Comparison of ENCODE assay signal across 8 mouse cellular contexts in genomic region chr5:24623986-24624821, GRCm38 (mm10). TPM values are rescaled to one million over a fixed set of nuclear protein-coding genes. Genes with fewer than 3 reads are reported as not detected.
DNase-seq lines count a peak whose midpoint lies in the region; ATAC-seq and TF ChIP-seq lines count a peak whose summit lies in the region.

TSS of gene Smarcd3 (minus strand) at chr5:24624411.

- H3K27ac ChIP-seq in hindbrain, embryonic 15.5 days (replicated peaks), result peak within 1 kb of the TSS; percentile 73

- ATAC-seq in hindbrain, embryonic 15.5 days (ENCODE audit: low FRiP score, low read depth), result peak; percentile 90

- peak within 1 kb of the TSS; percentile 77 for H3K9ac ChIP-seq in hindbrain, embryonic 15.5 days

- peaks cover 2% of the 10 kb centered on the region; the same call in 1 of the 2 replicates for H3K4me1 ChIP-seq in lung, adult 2 months (ENCODE audit: control insufficient read depth, insufficient read depth, low read length)
- peaks cover 48% of the 10 kb centered on the region for H3K4me1 ChIP-seq in hindbrain, embryonic 15.5 days (replicated peaks)

- TF ChIP-seq CTCF in lung, adult 2 months (IDR thresholded peaks at IDR 0.05; ENCODE audit: insufficient read depth, low read length), result no peak

- H3ac ChIP-seq in myocyte (ENCODE audit: control insufficient read depth, insufficient read length), result no peak within 1 kb of the TSS

- H3K4me2 ChIP-seq in hindbrain, embryonic 15.5 days, result peak within 1 kb of the TSS; percentile 64
- H3K4me2 ChIP-seq in myocyte (ENCODE audit: low read depth), result peak within 1 kb of the TSS; percentile 42

- H3K79me2 ChIP-seq in myocyte (ENCODE audit: control insufficient read depth, insufficient read depth), result no peaks in the 10 kb centered on the region

- no peak for TF ChIP-seq POLR2A in lung, adult 2 months (IDR thresholded peaks at IDR 0.05; ENCODE audit: borderline replicate concordance, extremely low read depth, low read depth, low read length)
- no peak for TF ChIP-seq POLR2A in myocyte (IDR thresholded peaks at IDR 0.05; ENCODE audit: insufficient read length, low read depth)

- DNase-seq in lung, adult 2 months, result no peak
- no peak for DNase-seq in lung, postnatal 14 days
- peak; percentile 89 to 93 for DNase-seq in cerebellum, postnatal 36 days
- no peak for DNase-seq in gastrocnemius, adult 18-20 months (ENCODE audit: low spot score)
- peak; percentile 71 to 76 for DNase-seq in left cerebral cortex, postnatal 14 days (ENCODE audit: low spot score in 2 of 2)
- DNase-seq in spleen, adult 12 weeks (ENCODE audit: low spot score), result no peak

- H3K9me3 ChIP-seq in hindbrain, embryonic 15.5 days, result no peaks in the 10 kb centered on the region

- intact Hi-C loops in left cerebral cortex, postnatal 14 days (cut with DNase I), result no loop called here

- H3K36me3 ChIP-seq in hindbrain, embryonic 15.5 days, result no peaks in the 10 kb centered on the region
- H3K36me3 ChIP-seq in myocyte (ENCODE audit: control insufficient read depth, insufficient read depth), result no peaks in the 10 kb centered on the region

- WGBS in lung, adult 2 months, result 4% methylated on average over 37 of the region's 37 CpGs
- WGBS in hindbrain, embryonic 15.5 days, result 4% methylated on average over 28 of the region's 37 CpGs

- no peaks in the 10 kb centered on the region for H3K27me3 ChIP-seq in hindbrain, embryonic 15.5 days
- H3K27me3 ChIP-seq in myocyte (ENCODE audit: control insufficient read depth, insufficient read depth, insufficient read length), result peaks cover 16% of the 10 kb centered on the region

- no peak within 1 kb of the TSS for H3K4me3 ChIP-seq in lung, adult 2 months (replicated peaks; ENCODE audit: extremely low read depth, low read depth, low read length)
- peak within 1 kb of the TSS; percentile 66 for H3K4me3 ChIP-seq in hindbrain, embryonic 15.5 days
- no peak within 1 kb of the TSS for H3K4me3 ChIP-seq in myocyte

TF ChIP-seq in myocyte, 11 proteins besides CTCF, POLR2A, EP300 and RAD21:
- TF ChIP-seq MAX (IDR thresholded peaks at IDR 0.05; ENCODE audit: low read depth), result no peak
- TF ChIP-seq POLR2AphosphoS2 (IDR thresholded peaks at IDR 0.05; ENCODE audit: insufficient read length, low read depth), result no peak
- TF ChIP-seq TCF12 (IDR thresholded peaks at IDR 0.05; ENCODE audit: insufficient read depth, poor library complexity, severe bottlenecking), result no peak
- no peak for TF ChIP-seq USF1 (IDR thresholded peaks at IDR 0.05; ENCODE audit: low read depth)
- TF ChIP-seq TCF3 (IDR thresholded peaks at IDR 0.05; ENCODE audit: insufficient read length, low read depth), result no peak
- TF ChIP-seq REST (IDR thresholded peaks at IDR 0.05; ENCODE audit: insufficient read depth, insufficient read length), result no peak
- no peak for TF ChIP-seq MYOD1 (IDR thresholded peaks at IDR 0.05; ENCODE audit: control insufficient read depth in 1 of 3, insufficient read length in 2 of 3, low read depth in 2 of 3)

RNA-seq across cellular contexts. Expression of gene Smarcd3, which starts in this region (rescaled TPM):
- polyA plus RNA-seq in lung, adult 2 months (2012; rRNA removed), result 21.3 and 22.2 TPM in 2 replicates
- 100 to 1,000 TPM; 199 to 207 TPM for total RNA-seq in gastrocnemius, adult 18-20 months (2021)
- polyA plus RNA-seq in hindbrain, embryonic 15.5 days (2015; fragmentation: Nextera tagmentation; extraction: Ambion mirVana), result 134 and 138 TPM in 2 replicates
- total RNA-seq in left cerebral cortex, postnatal 14 days (2021), result 100 to 1,000 TPM; 102 to 110 TPM
- polyA plus RNA-seq in myocyte (2012; fragmentation: generic; extraction: Trizol), result 128 TPM

Comparison
In these comparisons a context has a peak if more than half of its experiments do, and no peak if none do; other contexts are left out.
1. DNase-seq: peak in cerebellum, postnatal 36 days (2 of 2) and left cerebral cortex, postnatal 14 days (2 of 2); none in lung, adult 2 months (single experiment), lung, postnatal 14 days (single experiment), gastrocnemius, adult 18-20 months (single experiment) and spleen, adult 12 weeks (single experiment).